Mouse (Mus musculus): ENCODE results near the gene Ttll5.
A peak's percentile ranks its signal among the peaks of the same experiment; 100 is the strongest.

The Ttll5 gene

GRCm38 (mm10) chr12:86017360-86017759, 192.9 kb downstream of the Ttll5 start:
- DNase-seq, result no peak

- no peak for DNase-seq
Observed at GRCm38 (mm10) chr12:86021583-86021982, 197.1 kb downstream of the Ttll5 start.

- no peak for DNase-seq
Observed at GRCm38 (mm10) chr12:86022282-86022984, 198.0 kb downstream of the Ttll5 start.

GRCm38 (mm10) chr12:86023081-86023871, 198.8 kb downstream of the Ttll5 start:
- no peak for DNase-seq

GRCm38 (mm10) chr12:86024426-86024825, 200.0 kb downstream of the Ttll5 start:
- peak; percentile 19 for DNase-seq

- no peak for DNase-seq
Observed at GRCm38 (mm10) chr12:86025480-86025879, 201.0 kb downstream of the Ttll5 start.

GRCm38 (mm10) chr12:86027000-86027399, 202.5 kb downstream of the Ttll5 start:
- DNase-seq, result no peak

- DNase-seq, result no peak
Observed at GRCm38 (mm10) chr12:86027747-86028146, 203.3 kb downstream of the Ttll5 start.

GRCm38 (mm10) chr12:86030932-86031331, 206.5 kb downstream of the Ttll5 start:
- DNase-seq, result no peak

GRCm38 (mm10) chr12:86035586-86035985, 211.1 kb downstream of the Ttll5 start:
- no peak for DNase-seq

GRCm38 (mm10) chr12:86036368-86037166, 212.1 kb downstream of the Ttll5 start:
- no peak for DNase-seq

GRCm38 (mm10) chr12:86037235-86037921, 212.9 kb downstream of the Ttll5 start:
- no peak for DNase-seq

- DNase-seq, result no peak
Observed at GRCm38 (mm10) chr12:86039078-86039477, 214.6 kb downstream of the Ttll5 start.

- no peak for DNase-seq
Observed at GRCm38 (mm10) chr12:86039751-86040150, 215.3 kb downstream of the Ttll5 start.

- DNase-seq, result no peak
Observed at GRCm38 (mm10) chr12:86046141-86046540, 221.7 kb downstream of the Ttll5 start.

GRCm38 (mm10) chr12:86046776-86047175, 222.3 kb downstream of the Ttll5 start:
- no peak for DNase-seq

GRCm38 (mm10) chr12:86047376-86047775, 222.9 kb downstream of the Ttll5 start:
- DNase-seq, result no peak

- DNase-seq, result no peak
Observed at GRCm38 (mm10) chr12:86049813-86050212, 225.4 kb downstream of the Ttll5 start.

- DNase-seq, result no peak
Observed at GRCm38 (mm10) chr12:86051477-86051876, 227.0 kb downstream of the Ttll5 start.

- no peak for DNase-seq
Observed at GRCm38 (mm10) chr12:86055306-86055705, 230.8 kb downstream of the Ttll5 start.

- DNase-seq, result no peak
Observed at GRCm38 (mm10) chr12:86056976-86057375, 232.5 kb downstream of the Ttll5 start.

- no peak for DNase-seq
Observed at GRCm38 (mm10) chr12:86057516-86057915, 233.1 kb downstream of the Ttll5 start.

GRCm38 (mm10) chr12:86059341-86059740, 234.9 kb downstream of the Ttll5 start:
- no peak for DNase-seq

All from kidney, adult 18-20 months (tissue).